Mouse (Mus musculus): ENCODE results near the gene Adamts9. TPM values are rescaled to one million over a fixed set of nuclear protein-coding genes. Genes with fewer than 3 reads are reported as not detected.

The Adamts9 gene
- total and polyA plus RNA-seq, 3 experiments, result not detected

- in situ Hi-C loops (cut with MboI; ENCODE audit: low pct_ligation_motif_present, low pct_unique_long_range_greater_than_20kb, low sequenced_read_pairs) (no loop called here), dilution Hi-C loops (cut with MboI; ENCODE audit: extremely low pct_ligation_motif_present, extremely low pct_unique_long_range_greater_than_20kb, low sequenced_read_pairs) (no loop called here)
- Histone ChIP-seq H3K9ac (ENCODE audit: insufficient read depth, low read depth) (no peak overlapping the region), H3K27me3 (replicated peaks) (no peaks in the 10 kb centered on the region), H3K4me1 (ENCODE audit: control insufficient read depth in 1 of 2, insufficient read depth in 2 of 2) (no peaks in the 10 kb centered on the region), H3K9me3 (replicated peaks; ENCODE audit: low read length) (peaks cover 86% of the 10 kb centered on the region), H3K79me2 (replicated peaks; ENCODE audit: control insufficient read depth, extremely low read depth, insufficient read depth, poor library complexity, severe bottlenecking) (no peaks in the 10 kb centered on the region), H3K4me3 (replicated peaks in 1 of 3; ENCODE audit: low read depth in 2 of 3, low read length in 2 of 3, poor library complexity in 1 of 3) (no peak overlapping the region), H3K36me3 (replicated peaks in 1 of 2; ENCODE audit: control insufficient read depth in 1 of 2, insufficient read depth in 1 of 2, low read length in 1 of 2) (no peaks in the 10 kb centered on the region), H3K4me2 (ENCODE audit: insufficient read depth, low read depth, poor library complexity, severe bottlenecking) (no peak overlapping the region), H3K27ac (ENCODE audit: insufficient read depth, low read depth) (no peak overlapping the region)
- no peak for DNase-seq (ENCODE audit: extremely low read depth)
- TF ChIP-seq ZNF384 (IDR thresholded peaks at IDR 0.05; ENCODE audit: low read depth, low read length) (no peak), MXI1 (IDR thresholded peaks at IDR 0.05; ENCODE audit: low read depth, low read length) (no peak), CHD2 (IDR thresholded peaks at IDR 0.05; ENCODE audit: low read length) (no peak), TCF12 (IDR thresholded peaks at IDR 0.05; ENCODE audit: low read depth, low read length) (no peak), ETS1 (conservative IDR thresholded peaks at IDR 0.05; ENCODE audit: low read depth, low read length) (no peak), MEF2A (IDR thresholded peaks at IDR 0.05; ENCODE audit: borderline replicate concordance, low read depth, low read length) (no peak), NELFE (IDR thresholded peaks at IDR 0.05; ENCODE audit: low read depth, low read length) (no peak), PAX5 (IDR thresholded peaks at IDR 0.05; ENCODE audit: low read length) (no peak), UBTF (IDR thresholded peaks at IDR 0.05; ENCODE audit: low read depth, low read length) (no peak), SMC3 (IDR thresholded peaks at IDR 0.05; ENCODE audit: low read depth, low read length) (no peak), POLR2A (IDR thresholded peaks at IDR 0.05; ENCODE audit: low read depth, low read length) (no peak), MAFK (IDR thresholded peaks at IDR 0.05; ENCODE audit: insufficient replicate concordance, low read length) (no peak), ZMIZ1 (IDR thresholded peaks at IDR 0.05; ENCODE audit: low read depth, low read length) (no peak), USF2 (conservative IDR thresholded peaks at IDR 0.05; ENCODE audit: low read depth, low read length) (no peak)
Measured at GRCm38 (mm10) chr6:92941756-92942420, 1.4 kb downstream of the Adamts9 start.

GRCm38 (mm10) chr6:92941281-92941731 lies 2.0 kb downstream of the Adamts9 start:
- H3K4me1 ChIP-seq (ENCODE audit: control insufficient read depth in 1 of 2, insufficient read depth in 2 of 2), result no peaks in the 10 kb centered on the region
- H3K79me2 ChIP-seq (replicated peaks; ENCODE audit: control insufficient read depth, extremely low read depth, insufficient read depth, poor library complexity, severe bottlenecking), result no peaks in the 10 kb centered on the region
- no peak overlapping the region for H3K4me3 ChIP-seq (replicated peaks in 1 of 3; ENCODE audit: low read depth in 2 of 3, low read length in 2 of 3, poor library complexity in 1 of 3)
- dilution Hi-C loops (cut with MboI; ENCODE audit: extremely low pct_ligation_motif_present, extremely low pct_unique_long_range_greater_than_20kb, low sequenced_read_pairs) (no loop called here), in situ Hi-C loops (cut with MboI; ENCODE audit: low pct_ligation_motif_present, low pct_unique_long_range_greater_than_20kb, low sequenced_read_pairs) (no loop called here)
- no peak overlapping the region for H3K4me2 ChIP-seq (ENCODE audit: insufficient read depth, low read depth, poor library complexity, severe bottlenecking)
- no peak overlapping the region for H3K27ac ChIP-seq (ENCODE audit: insufficient read depth, low read depth)
- no peak for TF ChIP-seq NRF1 (IDR thresholded peaks at IDR 0.05; ENCODE audit: low read depth, low read length)
- no peak for TF ChIP-seq POLR2A (IDR thresholded peaks at IDR 0.05; ENCODE audit: low read depth, low read length)
- TF ChIP-seq ZMIZ1 (IDR thresholded peaks at IDR 0.05; ENCODE audit: low read depth, low read length), result no peak
- TF ChIP-seq SIN3A (IDR thresholded peaks at IDR 0.05; ENCODE audit: low read length), result no peak
- TF ChIP-seq POLR2AphosphoS2 (IDR thresholded peaks at IDR 0.05; ENCODE audit: low read depth, low read length), result no peak
- no peak for TF ChIP-seq RAD21 (IDR thresholded peaks at IDR 0.05; ENCODE audit: low read depth, low read length)
- TF ChIP-seq BHLHE40 (IDR thresholded peaks at IDR 0.05; ENCODE audit: low read depth, low read length), result no peak
- no peak for TF ChIP-seq NELFE (IDR thresholded peaks at IDR 0.05; ENCODE audit: low read depth, low read length)
- no peak for TF ChIP-seq CHD2 (IDR thresholded peaks at IDR 0.05; ENCODE audit: low read length)
- no peak for TF ChIP-seq CTCF (conservative IDR thresholded peaks at IDR 0.05 in 1 of 2, IDR thresholded peaks at IDR 0.05 in 1 of 2; ENCODE audit: low read depth in 2 of 2, low read length in 2 of 2)
- TF ChIP-seq USF2 (conservative IDR thresholded peaks at IDR 0.05; ENCODE audit: low read depth, low read length), result no peak
- TF ChIP-seq TCF12 (IDR thresholded peaks at IDR 0.05; ENCODE audit: low read depth, low read length), result no peak
- no peak for TF ChIP-seq MAZ (IDR thresholded peaks at IDR 0.05; ENCODE audit: low read depth, low read length)
- TF ChIP-seq EP300 (IDR thresholded peaks at IDR 0.05; ENCODE audit: low read length), result no peak
- TF ChIP-seq MEF2A (IDR thresholded peaks at IDR 0.05; ENCODE audit: borderline replicate concordance, low read depth, low read length), result no peak
- no peak for TF ChIP-seq IRF4 (IDR thresholded peaks at IDR 0.05; ENCODE audit: low read depth, low read length)
- no peak for TF ChIP-seq MAFK (IDR thresholded peaks at IDR 0.05; ENCODE audit: insufficient replicate concordance, low read length)
- no peak for TF ChIP-seq MAX (IDR thresholded peaks at IDR 0.05; ENCODE audit: low read length)
- no peak for DNase-seq (ENCODE audit: extremely low read depth)
- H3K36me3 ChIP-seq (replicated peaks in 1 of 2; ENCODE audit: control insufficient read depth in 1 of 2, insufficient read depth in 1 of 2, low read length in 1 of 2), result no peaks in the 10 kb centered on the region
- no peak overlapping the region for H3K9ac ChIP-seq (ENCODE audit: insufficient read depth, low read depth)
- no peaks in the 10 kb centered on the region for H3K27me3 ChIP-seq (replicated peaks)
- peaks cover 86% of the 10 kb centered on the region for H3K9me3 ChIP-seq (replicated peaks; ENCODE audit: low read length)
